Mouse (Mus musculus) spleen, postnatal 10 days (tissue): ENCODE data around the gene Glt1d1.
"Not testable (repeated sequence)": the region's sequence is repeated elsewhere in the genome, so short reads cannot be mapped to it uniquely, and the experiment has no call there.

Source experiments
- DNase-seq, 2 experiments: peaks; one replicate each; pipeline ENCODE4 v3.0.0; 2021 to 2022; ENCODE audit warnings: low spot score in 2 of 2

Glt1d1 gene

GRCm38 (mm10) chr5:127698525-127698924, 66.5 kb downstream of the Glt1d1 start:
- DNase-seq: no peak

DNA sequence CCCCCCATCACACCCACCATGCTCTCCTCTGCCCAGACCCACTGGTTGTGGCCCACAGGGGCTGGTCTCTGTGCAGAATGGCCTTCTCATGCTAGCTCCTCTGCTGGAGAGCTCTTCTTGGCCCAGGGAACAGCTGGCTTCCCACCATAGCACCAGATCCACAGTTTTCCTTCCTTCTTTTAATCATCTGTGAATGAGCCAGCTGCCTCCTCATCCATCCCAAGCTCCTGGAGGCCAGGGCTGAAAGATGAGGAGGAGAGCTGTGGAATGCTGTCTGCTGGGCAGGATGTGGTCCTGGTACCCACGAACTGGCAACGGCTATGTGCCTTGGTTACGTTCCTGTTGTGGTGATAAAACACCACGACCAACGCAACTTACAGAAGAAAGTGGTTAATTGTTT, 67.6 kb downstream of the Glt1d1 start:
- no peak for DNase-seq

- DNase-seq: no peak
Measured at GRCm38 (mm10) chr5:127700156-127700555, 68.1 kb downstream of the Glt1d1 start.

DNA sequence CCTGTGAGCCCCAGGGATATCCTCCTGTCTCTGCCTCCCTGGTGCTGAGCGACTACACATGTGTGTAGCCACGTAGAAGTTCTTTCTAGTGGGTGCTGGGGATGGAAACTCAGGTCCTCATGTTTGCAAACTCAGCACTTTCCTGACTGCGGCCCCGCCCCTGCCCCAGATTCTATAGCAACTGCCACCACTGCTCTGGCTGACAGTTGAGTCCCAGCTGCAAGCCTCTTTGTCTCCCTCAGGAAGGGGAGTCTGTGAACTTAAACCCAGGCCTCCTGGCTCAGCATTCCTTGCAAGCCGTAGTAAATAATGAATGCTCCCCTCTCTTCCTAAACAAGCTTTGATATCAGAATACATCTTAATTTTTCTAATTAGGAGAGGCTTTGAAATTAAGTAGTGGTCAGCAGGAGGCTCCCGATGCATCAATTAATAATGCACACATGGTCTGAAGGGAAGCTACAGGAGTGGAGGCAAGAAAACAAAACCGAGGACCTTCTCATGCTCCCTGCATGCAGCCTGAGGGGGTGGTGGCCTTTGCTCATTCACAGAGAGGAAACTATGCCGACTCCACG, 71.6 kb downstream of the Glt1d1 start:
- no peak for DNase-seq

- DNase-seq: no peak
Measured at GRCm38 (mm10) chr5:127705225-127705624, 73.2 kb downstream of the Glt1d1 start.

DNA sequence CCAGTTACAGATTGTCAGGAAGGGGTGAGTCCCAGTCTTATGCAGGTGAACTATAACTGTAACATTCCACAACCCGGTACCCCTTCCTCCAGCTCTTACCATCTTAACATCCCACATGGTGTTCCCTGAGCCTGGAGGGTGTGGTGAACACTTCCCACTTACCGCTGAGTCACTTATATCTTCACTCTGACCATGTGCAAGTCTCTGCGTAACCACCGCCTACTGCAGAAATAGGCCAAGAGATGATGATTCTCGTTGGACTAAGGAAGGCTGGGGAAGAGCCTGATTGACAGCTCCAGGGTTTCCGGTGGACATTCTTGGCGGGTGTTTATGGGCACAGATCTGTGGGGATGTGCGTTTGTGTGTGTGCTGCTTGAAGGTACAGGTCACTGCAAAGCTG, 73.9 kb downstream of the Glt1d1 start:
- DNase-seq: no peak

GRCm38 (mm10) chr5:127708143-127708542, 76.1 kb downstream of the Glt1d1 start:
- no peak for DNase-seq

DNA sequence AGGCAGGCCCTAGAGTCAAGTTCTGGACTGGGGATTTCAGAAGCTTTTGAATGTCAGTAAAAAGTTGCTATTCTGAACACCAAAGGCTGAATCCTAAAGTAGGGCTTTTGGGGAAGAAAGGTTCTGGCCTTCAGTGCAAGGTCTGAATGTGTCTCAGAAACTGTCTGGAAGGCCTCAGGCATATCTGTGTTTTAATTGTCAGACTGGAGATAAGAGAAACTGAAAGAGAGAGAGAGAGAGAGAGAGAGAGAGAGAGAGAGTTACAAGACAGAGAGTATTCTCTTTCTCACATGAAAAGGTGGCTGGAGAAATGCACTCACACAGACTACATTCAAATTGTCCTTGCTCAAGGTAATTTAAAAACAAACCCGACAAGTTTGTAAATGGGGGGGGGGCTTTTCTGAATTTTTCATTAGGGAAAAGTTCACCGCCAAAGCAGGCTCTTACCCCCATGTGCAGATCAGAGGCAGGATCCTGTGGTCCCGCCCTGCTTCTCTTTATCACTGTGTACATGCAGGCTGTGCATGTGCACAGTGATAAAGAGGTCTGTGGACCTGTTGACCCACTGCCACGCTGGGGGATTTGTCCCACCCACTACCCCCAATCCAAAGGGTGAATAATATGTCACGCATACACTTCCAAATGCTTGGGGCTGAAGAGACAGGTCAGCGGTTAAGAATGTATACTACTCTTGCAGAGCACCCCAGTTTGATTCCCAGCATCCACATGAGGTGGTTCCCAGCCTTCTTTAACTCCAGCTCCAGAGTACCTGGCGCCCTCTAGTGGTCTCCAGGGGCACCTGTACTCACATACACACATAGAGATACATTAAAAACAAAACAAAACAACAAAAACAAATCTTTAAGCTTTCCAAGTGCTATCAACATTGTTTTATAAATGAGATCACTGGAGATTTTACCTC, 83.0 kb downstream of the Glt1d1 start:
- no peak for DNase-seq

DNA sequence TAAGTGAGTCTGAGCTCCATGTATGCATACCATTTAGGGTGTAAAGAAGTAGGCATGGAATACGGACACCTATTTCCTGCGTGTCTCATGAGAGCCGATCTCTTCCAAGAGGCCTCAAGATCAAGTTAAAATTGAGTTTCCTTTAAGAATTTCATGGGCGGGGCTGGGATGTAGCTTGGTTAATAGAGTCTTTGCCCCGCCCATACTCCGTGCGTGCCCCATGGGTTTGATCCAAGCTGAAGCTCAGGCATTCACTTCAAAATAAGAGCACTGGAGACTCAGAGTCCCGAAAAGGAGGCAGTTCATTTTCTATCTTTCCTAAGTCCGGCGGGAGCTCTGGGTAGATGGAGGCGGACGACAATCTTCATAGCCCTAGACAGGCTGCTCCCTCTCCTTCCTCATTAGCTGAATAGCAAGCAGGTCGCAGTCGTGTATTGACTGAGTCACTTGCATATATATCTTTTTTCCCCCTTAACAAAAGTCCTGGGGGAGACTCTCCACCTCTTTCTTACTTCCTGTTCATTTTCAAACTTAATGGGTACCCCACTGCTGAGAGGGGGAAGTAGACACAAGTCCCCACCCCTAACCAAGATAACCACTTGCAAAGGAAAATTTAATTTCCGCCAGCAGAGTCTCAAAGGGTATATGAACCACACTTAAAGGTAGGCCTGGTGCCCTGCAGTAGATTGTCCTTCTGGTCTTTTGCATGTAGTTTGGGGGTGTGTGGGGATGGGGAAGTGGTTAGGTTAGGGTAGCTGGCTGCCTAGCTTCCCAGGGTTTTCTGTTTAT, 88.7 kb downstream of the Glt1d1 start:
- peak; percentile 6 to 32 for DNase-seq

GRCm38 (mm10) chr5:127722171-127722570, 90.1 kb downstream of the Glt1d1 start:
- DNase-seq: not testable (repeated sequence)

DNA sequence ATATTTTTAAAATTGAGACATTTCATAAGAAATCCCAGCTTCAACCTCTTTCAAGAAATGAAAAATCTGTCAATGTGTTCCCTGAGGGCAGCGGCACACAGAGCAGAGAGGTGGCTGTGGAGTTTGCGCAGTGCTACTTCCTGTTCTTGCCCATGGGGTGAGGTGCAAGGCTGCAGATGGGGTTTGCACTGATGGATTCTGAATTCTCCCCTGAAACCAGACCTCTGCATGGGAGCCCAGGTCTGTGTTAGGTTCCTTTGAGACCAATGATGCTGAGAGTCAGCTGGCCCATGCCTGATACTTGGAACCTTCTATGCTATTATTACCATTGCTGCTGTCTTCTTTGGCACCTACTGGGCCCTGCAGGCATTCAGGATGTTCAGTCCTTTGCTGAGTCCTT, 98.3 kb downstream of the Glt1d1 start:
- DNase-seq: no peak

DNA sequence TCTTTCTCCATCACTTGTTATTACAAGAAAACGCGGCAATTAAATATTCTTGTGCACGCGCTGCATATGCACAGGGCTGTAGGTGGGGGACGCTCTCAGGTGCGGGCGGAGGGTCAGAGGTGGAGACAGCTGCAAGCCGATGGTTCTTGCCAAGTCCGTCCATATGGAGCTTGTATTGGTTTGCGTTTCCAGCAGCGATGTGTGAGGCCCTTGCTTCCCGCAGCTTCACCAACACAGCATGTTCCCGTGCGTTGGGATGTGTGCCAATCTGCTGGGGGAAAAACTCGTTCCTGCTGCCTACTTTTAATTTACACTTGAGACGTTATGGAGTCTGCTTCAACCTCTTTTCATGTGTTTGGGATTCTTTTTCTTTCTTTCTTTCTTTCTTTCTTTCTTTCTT, 109.3 kb downstream of the Glt1d1 start:
- DNase-seq: no peak

- DNase-seq: not testable (repeated sequence)
Measured at GRCm38 (mm10) chr5:127749540-127749939, 117.5 kb downstream of the Glt1d1 start.

- DNase-seq: no peak
Measured at GRCm38 (mm10) chr5:127751262-127751975, 119.4 kb downstream of the Glt1d1 start.

GRCm38 (mm10) chr5:127755594-127755993, 123.5 kb downstream of the Glt1d1 start:
- DNase-seq: no peak

- no peak for DNase-seq
Measured at GRCm38 (mm10) chr5:127756011-127756410, 123.9 kb downstream of the Glt1d1 start.

DNA sequence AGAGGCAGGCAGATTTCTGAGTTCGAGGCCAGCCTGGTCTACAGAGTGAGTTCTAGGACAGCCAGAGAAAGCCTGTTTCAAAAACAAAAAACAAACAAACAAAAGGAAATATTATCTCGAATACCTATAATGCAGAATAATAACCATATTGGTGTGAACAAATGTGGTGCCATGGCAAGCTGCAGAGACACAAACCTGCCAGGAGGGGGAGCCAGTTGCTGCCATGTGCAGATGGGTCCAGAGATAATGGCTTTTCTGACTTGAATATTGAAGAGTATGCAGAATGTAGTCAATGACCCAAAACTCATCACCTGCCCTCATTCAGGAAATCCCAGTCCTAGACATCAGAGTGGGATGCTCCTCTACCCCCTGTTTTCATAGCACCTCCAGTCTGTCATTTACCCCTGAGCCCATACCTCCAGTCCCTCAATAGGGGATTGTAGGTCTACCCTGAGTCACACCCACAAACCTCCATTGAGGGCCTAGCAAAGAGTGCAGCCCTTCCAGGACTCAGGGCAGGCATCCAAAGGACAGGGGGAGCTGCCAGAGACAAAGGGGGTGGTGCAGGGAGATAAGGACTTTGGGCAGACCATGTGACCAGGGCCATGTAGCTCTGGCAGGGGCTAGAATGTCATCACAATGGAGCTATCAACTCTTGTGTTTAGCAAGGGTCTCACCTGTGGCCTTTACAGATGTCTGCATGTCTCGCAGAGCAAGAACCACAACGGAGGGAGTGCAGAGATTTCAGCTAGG, 124.8 kb downstream of the Glt1d1 start:
- no peak for DNase-seq

DNA sequence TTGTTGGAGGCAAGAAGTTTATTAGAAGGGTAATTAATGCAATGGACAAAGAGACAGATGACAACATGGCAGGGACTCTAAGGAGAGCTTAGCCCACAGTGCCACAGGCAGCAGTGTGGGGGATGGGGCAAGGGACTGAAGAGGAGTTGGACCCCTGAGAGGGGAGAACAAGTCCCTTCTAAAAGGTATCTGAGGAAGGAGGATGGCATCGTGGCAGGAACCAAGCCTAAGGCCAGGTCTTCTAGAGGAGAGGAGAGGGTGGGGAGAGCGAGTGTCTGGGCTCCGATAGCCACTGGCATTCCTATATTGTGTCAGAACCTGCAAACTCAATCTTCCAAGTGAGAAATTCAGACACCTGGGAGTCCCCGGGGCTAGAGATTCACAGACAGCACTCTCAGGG, 126.5 kb downstream of the Glt1d1 start:
- no peak for DNase-seq
